Mouse (Mus musculus) spleen, adult 18-20 months (tissue): ENCODE measurements around the gene Mfsd4a.
A peak's percentile ranks its signal among the peaks of the same experiment; 100 is the strongest.

Source experiments
- DNase-seq, 2 experiments: peaks; one replicate each; pipeline ENCODE4 v3.0.0; 2022; ENCODE audit warnings: mixed read lengths in 2 of 2

Mfsd4a gene

DNA sequence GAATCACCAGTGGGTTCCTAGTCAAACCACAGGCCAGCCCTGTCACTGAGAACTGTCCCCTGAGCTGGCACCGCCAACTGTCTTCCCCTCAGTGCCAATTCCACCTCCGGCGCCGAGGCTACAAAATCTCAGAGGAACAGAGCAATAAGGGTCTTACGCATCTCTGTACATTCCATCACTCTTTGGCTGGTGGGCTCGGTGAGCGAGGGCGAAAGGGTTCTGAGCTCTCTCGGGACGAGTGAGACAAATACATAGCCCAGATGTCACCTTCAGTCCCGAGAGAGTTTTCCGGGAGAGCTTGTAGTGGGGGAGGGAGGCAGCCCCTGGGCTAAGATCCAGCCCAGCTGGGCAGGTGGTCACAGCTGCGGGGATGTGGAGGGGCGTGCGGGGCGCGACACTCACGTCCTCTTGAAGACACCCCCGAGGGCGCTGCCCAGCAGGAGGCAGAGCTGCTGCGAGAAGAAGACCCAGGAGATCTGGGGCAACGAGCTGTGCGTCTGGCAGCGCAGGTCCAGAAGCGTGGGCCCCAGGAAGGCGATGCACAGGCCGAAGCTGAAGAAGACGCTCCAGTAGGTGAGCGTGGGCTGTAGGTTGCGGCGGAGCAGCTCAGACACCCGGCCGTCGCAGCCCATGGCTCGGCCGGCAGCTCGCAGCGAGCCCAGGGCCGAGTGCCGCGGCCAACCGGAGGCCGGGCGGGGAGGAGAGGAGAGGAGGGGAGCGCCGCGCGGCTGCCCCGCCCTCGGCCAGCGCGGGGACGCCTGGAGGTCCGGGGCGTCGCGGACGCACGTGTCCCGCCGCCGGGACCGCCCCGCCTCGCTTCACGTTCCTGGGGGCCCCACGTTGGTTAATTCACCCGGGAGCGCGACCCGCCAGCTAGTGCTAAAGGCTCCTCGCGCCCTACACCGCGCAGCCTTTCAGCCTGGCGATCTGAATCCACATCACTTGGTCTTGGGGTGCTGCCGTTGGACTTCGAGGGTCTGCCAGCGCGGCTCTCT is at the start of gene Mfsd4a:
TSS of gene Mfsd4a (minus strand) at position 802 of the 995 bp plus-strand sequence.
- DNase-seq, result peak; percentile 10 to 30

GRCm38 (mm10) chr1:132116606-132117005 is 48.7 kb upstream of the Mfsd4a start:
- peak; percentile 51 to 74 for DNase-seq

- DNase-seq, result no peak
Measured at GRCm38 (mm10) chr1:132113098-132113497, 45.2 kb upstream of the Mfsd4a start.

DNA sequence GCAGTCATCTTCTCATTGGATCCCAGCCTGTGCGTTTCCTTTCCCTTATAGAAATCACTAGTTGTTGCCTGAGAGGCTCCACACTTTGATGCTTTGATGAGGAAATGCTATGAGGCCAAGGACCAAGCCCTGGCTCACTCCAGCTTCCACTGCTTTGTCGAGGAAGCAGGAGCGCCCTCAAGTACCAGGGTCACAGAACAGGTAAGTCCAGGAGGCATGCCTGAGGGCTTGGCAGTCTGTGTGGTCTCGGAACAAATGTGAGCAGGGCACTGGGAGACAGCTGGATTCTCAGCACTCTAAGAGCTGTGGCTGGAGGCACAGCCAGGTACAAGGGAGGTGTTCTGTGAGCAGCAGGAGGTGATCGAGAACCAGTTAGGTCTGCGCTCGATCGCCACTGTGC is 44.6 kb upstream of the Mfsd4a start:
- DNase-seq, result no peak

DNA sequence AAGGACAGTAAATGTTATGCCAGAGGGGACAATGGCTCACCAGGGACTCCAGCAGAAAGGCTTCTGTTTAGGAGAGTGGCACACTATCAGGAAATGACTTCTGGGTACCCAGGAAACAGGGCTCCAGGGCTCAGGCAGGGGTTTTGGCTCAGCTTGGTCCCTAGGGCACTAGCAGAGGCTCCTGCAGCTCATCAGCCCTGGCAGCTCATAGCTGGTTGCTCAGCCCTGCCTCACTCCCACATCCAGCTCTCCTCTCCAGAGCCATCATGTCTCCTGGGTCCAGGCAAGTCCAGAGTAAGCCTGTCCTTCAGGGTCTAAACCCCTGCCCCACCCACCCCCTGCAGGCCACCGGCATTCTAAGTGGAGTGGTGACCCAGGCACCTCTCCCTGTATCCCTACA is 43.5 kb upstream of the Mfsd4a start:
- no peak for DNase-seq

- DNase-seq, result no peak
Measured at GRCm38 (mm10) chr1:132109368-132109767, 41.5 kb upstream of the Mfsd4a start.

GRCm38 (mm10) chr1:132104353-132104752 is 36.5 kb upstream of the Mfsd4a start:
- DNase-seq, result no peak

DNA sequence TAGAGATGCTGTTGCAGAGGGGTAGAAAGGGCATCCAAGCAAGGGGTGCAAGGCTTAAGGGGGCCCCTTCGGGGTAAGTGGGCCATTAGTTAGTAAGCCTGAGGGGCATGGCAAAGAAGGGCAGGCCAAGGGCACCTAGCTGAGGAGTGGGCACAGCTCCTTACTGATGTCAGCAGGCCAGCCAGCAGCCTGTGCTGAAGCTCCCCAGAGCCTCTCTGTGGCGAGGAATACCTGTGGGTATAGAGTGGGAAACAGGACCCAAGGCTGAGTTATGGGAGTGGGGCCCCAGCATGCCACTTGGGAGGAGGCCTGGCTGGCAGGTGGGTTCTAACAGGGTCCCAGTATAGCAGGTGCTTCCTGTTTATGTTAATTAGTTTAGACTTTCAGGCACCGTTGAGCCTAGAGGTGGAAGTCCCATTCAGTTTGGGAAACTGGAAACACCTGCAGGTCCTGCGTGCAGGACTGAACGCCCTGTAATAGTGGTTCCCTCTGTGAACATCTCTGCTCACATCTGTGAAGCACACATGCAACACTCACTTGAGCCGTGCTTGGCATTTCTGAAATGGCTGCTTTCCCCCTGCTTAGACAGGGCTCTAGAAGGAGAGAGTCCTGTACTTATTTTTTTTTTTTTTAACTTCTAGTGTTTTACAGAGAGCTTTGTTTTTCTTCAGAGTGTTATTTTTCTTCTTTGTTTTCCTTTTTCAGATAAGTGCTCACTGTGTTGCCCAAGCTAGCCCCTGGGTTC is 34.3 kb upstream of the Mfsd4a start:
- no peak for DNase-seq

- no peak for DNase-seq
Measured at GRCm38 (mm10) chr1:132099775-132100174, 31.9 kb upstream of the Mfsd4a start.

DNA sequence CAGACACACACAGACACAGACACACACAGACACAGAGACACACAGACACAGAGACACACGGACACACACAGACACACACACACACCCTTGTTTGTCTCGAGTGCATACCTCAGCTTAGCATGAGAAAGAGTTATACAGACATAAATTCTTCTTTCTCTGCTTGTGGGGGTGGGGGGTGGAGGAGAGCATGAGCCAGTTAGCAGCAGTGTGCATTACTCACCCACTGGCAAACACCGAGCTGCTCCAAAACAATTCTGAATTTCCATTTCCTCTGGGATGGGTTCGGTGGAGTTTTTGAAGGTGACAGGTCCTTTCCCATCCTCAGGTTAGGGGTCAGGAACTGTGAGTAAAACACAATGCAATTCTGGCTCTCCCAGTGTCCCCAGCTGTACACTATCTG is 31.2 kb upstream of the Mfsd4a start:
- no peak for DNase-seq

- no peak for DNase-seq
Measured at GRCm38 (mm10) chr1:132098076-132098475, 30.2 kb upstream of the Mfsd4a start.

- no peak for DNase-seq
Measured at GRCm38 (mm10) chr1:132095356-132096004, 27.6 kb upstream of the Mfsd4a start.

DNA sequence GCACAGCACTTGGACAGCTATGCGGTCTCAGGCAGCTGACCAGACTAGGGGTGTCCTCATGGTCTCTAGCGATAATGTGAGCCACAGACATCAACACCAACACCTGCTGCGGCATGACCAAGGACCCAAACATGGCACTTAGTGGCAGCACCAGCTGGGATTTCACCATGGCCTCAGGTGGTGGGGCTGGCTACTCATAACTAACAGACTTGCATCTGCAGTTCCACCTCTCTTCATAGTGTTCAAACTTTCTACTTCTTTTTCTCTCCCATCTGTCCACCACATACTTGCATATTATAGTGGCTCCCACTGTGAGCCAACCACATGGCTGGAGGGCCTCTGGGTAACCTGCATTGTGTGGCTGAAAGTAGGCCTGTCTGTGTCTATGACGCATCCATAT is 25.4 kb upstream of the Mfsd4a start:
- DNase-seq, result no peak

- no peak for DNase-seq
Measured at GRCm38 (mm10) chr1:132090266-132090665, 22.4 kb upstream of the Mfsd4a start.

DNA sequence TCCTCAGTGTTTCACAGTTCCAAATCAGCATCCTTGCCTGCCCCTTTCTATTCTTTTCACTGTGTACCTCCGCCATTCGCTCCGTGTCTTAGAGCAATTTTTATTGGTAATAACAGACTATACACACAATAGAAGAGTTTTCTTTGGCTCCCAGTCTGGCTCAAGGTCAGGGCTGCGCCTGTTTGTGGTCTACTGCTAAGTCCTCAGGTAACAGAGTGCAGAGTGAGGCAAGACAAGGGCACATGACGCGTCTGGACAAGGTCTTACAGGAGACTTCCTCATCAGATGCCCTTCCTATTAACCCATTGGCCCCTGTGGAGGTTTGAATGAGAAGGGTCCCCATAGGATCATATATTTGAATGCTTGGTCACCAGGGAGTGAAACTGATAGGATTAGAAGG is 21.9 kb upstream of the Mfsd4a start:
- no peak for DNase-seq

GRCm38 (mm10) chr1:132088181-132088671 is 20.4 kb upstream of the Mfsd4a start:
- no peak for DNase-seq

DNA sequence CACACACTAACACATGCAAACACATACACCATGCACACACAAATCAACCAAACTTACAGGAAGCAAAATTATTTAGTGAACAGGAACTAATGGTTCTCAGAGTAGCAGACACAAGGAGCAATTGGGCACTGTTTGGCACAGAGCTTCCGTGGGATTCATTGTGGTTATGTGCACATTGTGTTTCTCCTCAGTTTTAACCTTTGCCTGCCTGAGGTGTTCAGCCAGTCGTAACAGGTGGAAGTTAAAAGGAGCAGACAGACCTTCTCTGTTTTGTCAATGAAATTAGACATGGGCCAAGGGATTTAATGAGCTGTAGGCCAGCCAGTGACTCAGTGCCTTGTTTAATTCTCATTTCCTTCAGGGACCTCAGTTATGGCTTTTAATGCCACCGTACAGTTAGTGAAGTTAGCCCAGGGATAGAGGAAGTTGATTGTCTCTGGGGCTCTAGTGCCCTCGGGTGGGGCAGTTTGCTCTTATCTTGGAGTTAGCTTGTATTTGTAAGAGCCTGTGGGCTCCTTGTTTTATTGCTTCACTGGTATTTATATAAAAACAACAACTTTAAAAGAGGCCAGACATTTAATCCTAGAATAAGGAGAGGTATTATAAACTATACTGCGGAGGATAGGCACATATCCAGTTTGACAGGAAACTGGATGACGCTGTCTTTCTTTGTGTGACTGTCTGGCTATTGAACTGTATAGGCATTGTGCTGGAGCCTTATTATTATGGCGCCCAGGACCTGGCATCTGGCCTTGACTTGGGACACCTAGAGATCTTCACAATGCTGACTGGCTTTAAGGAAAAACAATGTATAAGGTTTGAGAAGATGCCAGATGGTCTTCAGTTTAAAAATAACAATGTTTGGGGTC is 17.6 kb upstream of the Mfsd4a start:
- DNase-seq, result no peak

GRCm38 (mm10) chr1:132078413-132078812 is 10.6 kb upstream of the Mfsd4a start:
- DNase-seq, result no peak

- no peak for DNase-seq
Measured at GRCm38 (mm10) chr1:132075576-132075975, 7.7 kb upstream of the Mfsd4a start.

DNA sequence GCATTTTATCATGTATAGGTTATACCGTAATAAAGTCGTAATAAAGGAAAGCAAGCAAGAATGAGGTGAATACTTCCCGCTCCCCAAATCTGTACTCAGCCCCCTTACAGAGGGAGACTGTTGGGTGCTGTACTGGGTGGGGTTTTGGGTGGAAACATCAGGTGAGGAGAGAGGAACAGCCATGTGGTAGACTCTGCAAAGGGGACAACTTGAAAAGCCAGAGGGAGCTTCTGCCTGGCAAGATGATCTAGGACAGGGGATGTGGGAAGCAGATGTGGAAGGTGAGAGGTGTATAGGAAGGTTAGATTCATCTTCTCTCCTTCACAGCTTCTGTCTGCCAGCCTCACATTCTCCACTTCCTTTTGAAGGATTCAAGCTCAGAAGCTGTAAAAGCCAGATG is 2.8 kb upstream of the Mfsd4a start:
- no peak for DNase-seq

DNA sequence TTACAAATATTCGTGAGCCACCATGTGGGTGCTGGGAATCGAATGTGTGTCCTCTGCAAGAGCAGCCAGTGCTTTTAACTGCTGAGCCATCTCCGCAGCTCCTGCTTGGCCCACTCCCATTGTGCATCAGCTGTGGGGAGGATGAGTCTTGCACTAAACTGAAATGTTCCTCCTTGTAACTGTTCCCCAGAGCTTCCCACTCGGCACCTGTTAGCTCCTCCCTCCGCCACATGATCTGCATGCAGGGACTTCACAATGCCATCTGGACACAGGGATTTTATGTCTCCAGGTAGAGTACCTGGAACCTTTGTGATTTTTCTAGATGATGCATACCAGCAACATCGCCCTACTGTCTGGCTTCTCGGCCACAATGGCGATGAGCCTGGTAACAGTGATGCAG is 1.6 kb upstream of the Mfsd4a start:
- DNase-seq, result no peak
